Mouse (Mus musculus) stomach, embryonic 14.5 days (tissue): Measurements from ENCODE around the gene Mrpl4. TPM values are rescaled to one million over a fixed set of nuclear protein-coding genes. Genes with fewer than 3 reads are reported as not detected.

Experiments
- ATAC-seq: fragments of 200-750 bp; cut with Nextera tagmentation; 2 replicates; pipeline ENCODE4 v1.8.0; 2017; ENCODE audit warnings: low read depth, moderate TSS enrichment; ENCODE audit not compliant: insufficient number of reproducible peaks, insufficient read depth, low FRiP score
- H3K27ac ChIP-seq: fragments of 300-500 bp; sonication (generic); 2 replicates; pipeline ENCODE4 v1.5.1; 2014; ENCODE audit warnings: mild to moderate bottlenecking, low read length, moderate library complexity, mixed read lengths
- H3K27me3 ChIP-seq: fragments of 300-500 bp; sonication (generic); 2 replicates; pipeline ENCODE4 v1.6.1; 2014; ENCODE audit warnings: low read length, control low read depth, mixed read lengths; ENCODE audit not compliant: control insufficient read depth, insufficient read depth
- H3K36me3 ChIP-seq: fragments of 300-500 bp; sonication (generic); 2 replicates; pipeline ENCODE4 v1.6.1; 2014; ENCODE audit warnings: mild to moderate bottlenecking, control low read depth, low read length, moderate library complexity, mixed read lengths; ENCODE audit not compliant: control insufficient read depth, insufficient read depth
- H3K4me1 ChIP-seq: fragments of 300-500 bp; sonication (generic); 2 replicates; pipeline ENCODE4 v1.6.1; 2014; ENCODE audit warnings: low read length, control low read depth, mixed read lengths; ENCODE audit not compliant: control insufficient read depth, insufficient read depth
- H3K4me2 ChIP-seq: fragments of 300-500 bp; sonication (generic); replicated peaks from 2 replicates; pipeline ENCODE4 v1.6.1; 2014; ENCODE audit warnings: low read depth, low read length, control low read depth
- H3K4me3 ChIP-seq: fragments of 300-500 bp; sonication (generic); 2 replicates; pipeline ENCODE4 v1.5.1; 2014; ENCODE audit warnings: low read depth, low read length, control low read depth
- H3K9ac ChIP-seq: fragments of 300-500 bp; sonication (generic); replicated peaks from 2 replicates; pipeline ENCODE4 v1.6.1; 2014; ENCODE audit warnings: low read depth, mild to moderate bottlenecking, control low read depth, low read length, moderate library complexity, mixed read lengths
- H3K9me3 ChIP-seq: fragments of 300-500 bp; sonication (generic); 2 replicates; pipeline ENCODE4 v1.6.1; 2016; ENCODE audit warnings: low read depth, low read length, control low read depth; ENCODE audit not compliant: control insufficient read depth
- WGBS: fragments of 180-500 bp; shearing (Covaris S2); extraction: QIAGEN DNeasy Blood & Tissue Kit; methylation state at CpG from one replicate; pipeline ENCODE4 v1.1.7; 2014; 5-methylcytosine and 5-hydroxymethylcytosine counted together
- polyA plus RNA-seq: library from polyadenylated mRNA; unstranded; fragments of >200 nt; fragmentation: Nextera tagmentation; extraction: Ambion mirVana; gene quantifications from 2 replicates; pipeline ENCODE4 v1.2.1, GENCODE M21; 2014

Mrpl4 gene
- polyA plus RNA-seq: 136 and 150 TPM in 2 replicates

GRCm38 (mm10) chr9:21002627-21003551 is at the start of gene Mrpl4:
Gene Mrpl4 (plus strand): TSS chr9:21002738.
- no peaks in the 10 kb centered on the region for H3K4me1 ChIP-seq
- H3K27me3 ChIP-seq: no peaks in the 10 kb centered on the region
- no peaks in the 10 kb centered on the region for H3K9me3 ChIP-seq
- H3K4me3 ChIP-seq: peak within 1 kb of the TSS; percentile 69
- H3K36me3 ChIP-seq: peaks cover 31% of the 10 kb centered on the region
- peak within 1 kb of the TSS; percentile 76 for H3K4me2 ChIP-seq
- ATAC-seq: peak; percentile 79
- H3K27ac ChIP-seq: peak within 1 kb of the TSS; percentile 29
- H3K9ac ChIP-seq: peak within 1 kb of the TSS; percentile 52
- under 1% methylated on average over 72 of the region's 72 CpGs for WGBS

- Histone ChIP-seq H3K9me3 (no peaks in the 10 kb centered on the region), H3K4me1 (no peaks in the 10 kb centered on the region), H3K4me2 (no peak overlapping the region), H3K9ac (no peak overlapping the region), H3K36me3 (no peaks in the 10 kb centered on the region), H3K27ac (no peak overlapping the region), H3K27me3 (no peaks in the 10 kb centered on the region), H3K4me3 (no peak overlapping the region)
- ATAC-seq: no peak
- WGBS: 72% methylated on average over 3 of the region's 3 CpGs
These were observed 45.5 kb upstream of the Mrpl4 start for GRCm38 (mm10) chr9:20956989-20957388.

- no peaks in the 10 kb centered on the region for H3K27me3 ChIP-seq
- H3K4me3 ChIP-seq: no peak within 1 kb of the TSS
- H3K9ac ChIP-seq: no peak within 1 kb of the TSS
- no peaks in the 10 kb centered on the region for H3K36me3 ChIP-seq
- no peak within 1 kb of the TSS for H3K4me2 ChIP-seq
- no peak within 1 kb of the TSS for H3K27ac ChIP-seq
- 91% methylated on average over 2 of the region's 2 CpGs for WGBS
- no peak for ATAC-seq
- no peaks in the 10 kb centered on the region for H3K4me1 ChIP-seq
- H3K9me3 ChIP-seq: no peaks in the 10 kb centered on the region
These were observed 43.1 kb upstream of the Mrpl4 start, which contains the start of gene Dnmt1 for GRCm38 (mm10) chr9:20959430-20959938. Gene Dnmt1 (minus strand): TSS chr9:20959888.

GRCm38 (mm10) chr9:20961557-20961956 is 41.0 kb upstream of the Mrpl4 start:
- H3K9ac ChIP-seq: no peak overlapping the region
- H3K4me3 ChIP-seq: no peak overlapping the region
- no peak overlapping the region for H3K27ac ChIP-seq
- 70% methylated on average over 9 of the region's 9 CpGs for WGBS
- H3K36me3 ChIP-seq: peaks cover 17% of the 10 kb centered on the region
- H3K4me2 ChIP-seq: no peak overlapping the region
- H3K9me3 ChIP-seq: no peaks in the 10 kb centered on the region
- no peaks in the 10 kb centered on the region for H3K4me1 ChIP-seq
- ATAC-seq: no peak
- no peaks in the 10 kb centered on the region for H3K27me3 ChIP-seq

- Histone ChIP-seq H3K9ac (no peak overlapping the region), H3K4me2 (no peak overlapping the region), H3K36me3 (peaks cover 44% of the 10 kb centered on the region), H3K9me3 (no peaks in the 10 kb centered on the region), H3K4me3 (no peak overlapping the region), H3K4me1 (no peaks in the 10 kb centered on the region), H3K27me3 (no peaks in the 10 kb centered on the region), H3K27ac (no peak overlapping the region)
- WGBS: 80% methylated on average over 4 of the region's 4 CpGs
- no peak for ATAC-seq
These were observed 36.9 kb upstream of the Mrpl4 start for GRCm38 (mm10) chr9:20965606-20966005.

GRCm38 (mm10) chr9:20966008-20966407 is 36.5 kb upstream of the Mrpl4 start:
- no peak for ATAC-seq
- WGBS: 83% methylated on average over 3 of the region's 3 CpGs
- H3K4me1 ChIP-seq: peaks cover under 1% of the 10 kb centered on the region; the same call in 1 of the 2 replicates
- H3K27me3 ChIP-seq: no peaks in the 10 kb centered on the region
- no peak overlapping the region for H3K4me3 ChIP-seq
- peaks cover 44% of the 10 kb centered on the region for H3K36me3 ChIP-seq
- H3K4me2 ChIP-seq: no peak overlapping the region
- H3K9ac ChIP-seq: no peak overlapping the region
- H3K9me3 ChIP-seq: no peaks in the 10 kb centered on the region
- no peak overlapping the region for H3K27ac ChIP-seq

GRCm38 (mm10) chr9:20966747-20967146 is 35.8 kb upstream of the Mrpl4 start:
- H3K27me3 ChIP-seq: no peaks in the 10 kb centered on the region
- no peak overlapping the region for H3K27ac ChIP-seq
- H3K4me1 ChIP-seq: peaks cover 8% of the 10 kb centered on the region
- WGBS: 71% methylated on average over 5 of the region's 5 CpGs
- H3K9ac ChIP-seq: no peak overlapping the region
- H3K4me3 ChIP-seq: no peak overlapping the region
- H3K36me3 ChIP-seq: peaks cover 44% of the 10 kb centered on the region
- no peak overlapping the region for H3K4me2 ChIP-seq
- ATAC-seq: no peak
- H3K9me3 ChIP-seq: no peaks in the 10 kb centered on the region

- Histone ChIP-seq H3K36me3 (peaks cover 25% of the 10 kb centered on the region), H3K27ac (peak overlapping the region; percentile 97), H3K9me3 (no peaks in the 10 kb centered on the region), H3K4me1 (peaks cover 41% of the 10 kb centered on the region), H3K4me3 (no peak overlapping the region), H3K27me3 (no peaks in the 10 kb centered on the region), H3K9ac (peak overlapping the region; percentile 18; the same call in 1 of the 2 replicates), H3K4me2 (peak overlapping the region; percentile 79)
- peak; percentile 48 for ATAC-seq
- WGBS: 30% methylated on average over 7 of the region's 7 CpGs
These were observed 30.8 kb upstream of the Mrpl4 start for GRCm38 (mm10) chr9:20971751-20972140.
